Mouse (Mus musculus): Measurements from ENCODE around the gene Prdm16.

Prdm16 gene

GRCm38 (mm10) chr4:154639591-154640442 lies 3.1 kb upstream of the Prdm16 start:
- DNase-seq (ENCODE audit: low spot score): no peak

GRCm38 (mm10) chr4:154639126-154639525 lies 2.5 kb upstream of the Prdm16 start:
- no peak for DNase-seq (ENCODE audit: low spot score)

- no peak for DNase-seq (ENCODE audit: low spot score)
Observed at GRCm38 (mm10) chr4:154638320-154638886, 1.7 kb upstream of the Prdm16 start.

- DNase-seq (ENCODE audit: low spot score): no peak
Observed at GRCm38 (mm10) chr4:154637468-154638319, 1.0 kb upstream of the Prdm16 start.

GRCm38 (mm10) chr4:154636053-154636433 lies 630 bp downstream of the Prdm16 start:
- DNase-seq (ENCODE audit: low spot score): no peak

GRCm38 (mm10) chr4:154635241-154636052 lies 1.2 kb downstream of the Prdm16 start:
- DNase-seq (ENCODE audit: low spot score): no peak

- DNase-seq (ENCODE audit: low spot score): no peak
Observed at GRCm38 (mm10) chr4:154634470-154635240, 2.0 kb downstream of the Prdm16 start.

GRCm38 (mm10) chr4:154634001-154634400 lies 2.7 kb downstream of the Prdm16 start:
- DNase-seq (ENCODE audit: low spot score): no peak

GRCm38 (mm10) chr4:154632800-154633764 lies 3.6 kb downstream of the Prdm16 start:
- DNase-seq (ENCODE audit: low spot score): no peak

- DNase-seq (ENCODE audit: low spot score): no peak
Observed at GRCm38 (mm10) chr4:154630763-154631162, 5.9 kb downstream of the Prdm16 start.

GRCm38 (mm10) chr4:154627419-154628142 lies 9.1 kb downstream of the Prdm16 start:
- no peak for DNase-seq (ENCODE audit: low spot score)

- DNase-seq (ENCODE audit: low spot score): no peak
Observed at GRCm38 (mm10) chr4:154626282-154626681, 10.4 kb downstream of the Prdm16 start.

- no peak for DNase-seq (ENCODE audit: low spot score)
Observed at GRCm38 (mm10) chr4:154625710-154626109, 11.0 kb downstream of the Prdm16 start.

- no peak for DNase-seq (ENCODE audit: low spot score)
Observed at GRCm38 (mm10) chr4:154623241-154623640, 13.4 kb downstream of the Prdm16 start.

GRCm38 (mm10) chr4:154622521-154622920 lies 14.2 kb downstream of the Prdm16 start:
- no peak for DNase-seq (ENCODE audit: low spot score)

GRCm38 (mm10) chr4:154611167-154611566 lies 25.5 kb downstream of the Prdm16 start:
- no peak for DNase-seq (ENCODE audit: low spot score)

GRCm38 (mm10) chr4:154607724-154608123 lies 28.9 kb downstream of the Prdm16 start:
- no peak for DNase-seq (ENCODE audit: low spot score)

GRCm38 (mm10) chr4:154604442-154604830 lies 32.2 kb downstream of the Prdm16 start:
- no peak for DNase-seq (ENCODE audit: low spot score)

All from layer of hippocampus, adult 9-10 months (tissue).